Mouse (Mus musculus): Measurements from ENCODE around the gene Avil. TPM values are rescaled to one million over a fixed set of nuclear protein-coding genes. Genes with fewer than 3 reads are reported as not detected.

The Avil gene
- polyA plus RNA-seq (2015; fragmentation: Nextera tagmentation; extraction: Ambion mirVana), result 0.17 and 0.22 TPM in 2 replicates

GRCm38 (mm10) chr10:127000529-127000928 lies at the start of gene Avil:
Gene Avil, plus strand, starts transcription at chr10:127000709.
- Histone ChIP-seq H3K27ac (ENCODE audit: low read length) (no peak within 1 kb of the TSS), H3K9ac (replicated peaks; ENCODE audit: low read length) (no peak within 1 kb of the TSS), H3K4me1 (ENCODE audit: insufficient read depth, low read length) (no peaks in the 10 kb centered on the region), H3K9me3 (ENCODE audit: low read length) (no peaks in the 10 kb centered on the region), H3K4me3 (ENCODE audit: low read length) (no peak within 1 kb of the TSS), H3K4me2 (replicated peaks; ENCODE audit: low read depth, low read length) (no peak within 1 kb of the TSS), H3K36me3 (ENCODE audit: insufficient read depth, low read length) (peaks cover 38% of the 10 kb centered on the region), H3K27me3 (ENCODE audit: insufficient read depth, low read length) (no peaks in the 10 kb centered on the region)
- WGBS, result 89% methylated on average over 5 of the region's 5 CpGs
- no peak for ATAC-seq (ENCODE audit: low FRiP score, low TSS enrichment)

GRCm38 (mm10) chr10:126952375-126952774 lies 48.1 kb upstream of the Avil start:
- no peak for ATAC-seq (ENCODE audit: low FRiP score, low TSS enrichment)
- H3K36me3 ChIP-seq (ENCODE audit: insufficient read depth, low read length), result no peaks in the 10 kb centered on the region
- H3K4me3 ChIP-seq (ENCODE audit: low read length), result no peak overlapping the region
- 72% methylated on average over 1 of the region's 1 CpGs for WGBS
- H3K27ac ChIP-seq (ENCODE audit: low read length), result no peak overlapping the region
- no peaks in the 10 kb centered on the region for H3K9me3 ChIP-seq (ENCODE audit: low read length)
- no peak overlapping the region for H3K4me2 ChIP-seq (replicated peaks; ENCODE audit: low read depth, low read length)
- peaks cover 12% of the 10 kb centered on the region for H3K4me1 ChIP-seq (ENCODE audit: insufficient read depth, low read length)
- no peak overlapping the region for H3K9ac ChIP-seq (replicated peaks; ENCODE audit: low read length)
- H3K27me3 ChIP-seq (ENCODE audit: insufficient read depth, low read length), result no peaks in the 10 kb centered on the region

- Histone ChIP-seq H3K9me3 (ENCODE audit: low read length) (no peaks in the 10 kb centered on the region), H3K4me2 (replicated peaks; ENCODE audit: low read depth, low read length) (no peak overlapping the region), H3K4me3 (ENCODE audit: low read length) (no peak overlapping the region), H3K27me3 (ENCODE audit: insufficient read depth, low read length) (no peaks in the 10 kb centered on the region), H3K36me3 (ENCODE audit: insufficient read depth, low read length) (no peaks in the 10 kb centered on the region), H3K9ac (replicated peaks; ENCODE audit: low read length) (no peak overlapping the region), H3K4me1 (ENCODE audit: insufficient read depth, low read length) (peaks cover 18% of the 10 kb centered on the region), H3K27ac (ENCODE audit: low read length) (peak overlapping the region; percentile 65)
- ATAC-seq (ENCODE audit: low FRiP score, low TSS enrichment), result no peak
- WGBS, result 80% methylated on average over 3 of the region's 3 CpGs
Measured at GRCm38 (mm10) chr10:126953029-126953471, 47.5 kb upstream of the Avil start.

- WGBS, result 25% methylated on average over 15 of the region's 15 CpGs
- Histone ChIP-seq H3K4me3 (ENCODE audit: low read length) (no peak overlapping the region), H3K4me2 (replicated peaks; ENCODE audit: low read depth, low read length) (0 out of 2 replicates have a peak overlapping the region, but pooled peaks have one; percentile 8), H3K4me1 (ENCODE audit: insufficient read depth, low read length) (peaks cover 15% of the 10 kb centered on the region), H3K9me3 (ENCODE audit: low read length) (no peaks in the 10 kb centered on the region), H3K27me3 (ENCODE audit: insufficient read depth, low read length) (no peaks in the 10 kb centered on the region), H3K27ac (ENCODE audit: low read length) (peak overlapping the region; percentile 5; the same call in 1 of the 2 replicates), H3K36me3 (ENCODE audit: insufficient read depth, low read length) (no peaks in the 10 kb centered on the region), H3K9ac (replicated peaks; ENCODE audit: low read length) (peak overlapping the region; percentile 2)
- no peak for ATAC-seq (ENCODE audit: low FRiP score, low TSS enrichment)
Measured at GRCm38 (mm10) chr10:126956692-126957358, 43.7 kb upstream of the Avil start.

- no peaks in the 10 kb centered on the region for H3K9me3 ChIP-seq (ENCODE audit: low read length)
- H3K4me1 ChIP-seq (ENCODE audit: insufficient read depth, low read length), result peaks cover 23% of the 10 kb centered on the region
- no peaks in the 10 kb centered on the region for H3K27me3 ChIP-seq (ENCODE audit: insufficient read depth, low read length)
- peak overlapping the region; percentile 22 for H3K9ac ChIP-seq (replicated peaks; ENCODE audit: low read length)
- peak overlapping the region; percentile 5; the same call in 1 of the 2 replicates for H3K27ac ChIP-seq (ENCODE audit: low read length)
- H3K4me3 ChIP-seq (ENCODE audit: low read length), result no peak overlapping the region
- ATAC-seq (ENCODE audit: low FRiP score, low TSS enrichment), result peak; percentile 57
- 6% methylated on average over 25 of the region's 25 CpGs for WGBS
- H3K36me3 ChIP-seq (ENCODE audit: insufficient read depth, low read length), result no peaks in the 10 kb centered on the region
- peak overlapping the region; percentile 42 for H3K4me2 ChIP-seq (replicated peaks; ENCODE audit: low read depth, low read length)
Measured at GRCm38 (mm10) chr10:126957359-126958107, 43.0 kb upstream of the Avil start.

GRCm38 (mm10) chr10:126960496-126960895 lies 40.0 kb upstream of the Avil start:
- Histone ChIP-seq H3K9me3 (ENCODE audit: low read length) (no peaks in the 10 kb centered on the region), H3K36me3 (ENCODE audit: insufficient read depth, low read length) (no peaks in the 10 kb centered on the region), H3K4me3 (ENCODE audit: low read length) (no peak overlapping the region), H3K9ac (replicated peaks; ENCODE audit: low read length) (no peak overlapping the region), H3K27me3 (ENCODE audit: insufficient read depth, low read length) (no peaks in the 10 kb centered on the region), H3K4me1 (ENCODE audit: insufficient read depth, low read length) (peaks cover 35% of the 10 kb centered on the region), H3K27ac (ENCODE audit: low read length) (no peak overlapping the region), H3K4me2 (replicated peaks; ENCODE audit: low read depth, low read length) (no peak overlapping the region)
- no peak for ATAC-seq (ENCODE audit: low FRiP score, low TSS enrichment)
- 79% methylated on average over 8 of the region's 8 CpGs for WGBS

GRCm38 (mm10) chr10:126961757-126962156 lies 38.8 kb upstream of the Avil start:
- H3K27ac ChIP-seq (ENCODE audit: low read length), result peak overlapping the region; percentile 91
- 0 out of 2 replicates have a peak, but pooled peaks have one; percentile 22 for ATAC-seq (ENCODE audit: low FRiP score, low TSS enrichment)

GRCm38 (mm10) chr10:126962271-126962965 lies 38.1 kb upstream of the Avil start:
- no peak overlapping the region for H3K4me3 ChIP-seq (ENCODE audit: low read length)
- H3K4me1 ChIP-seq (ENCODE audit: insufficient read depth, low read length), result peaks cover 31% of the 10 kb centered on the region
- H3K27me3 ChIP-seq (ENCODE audit: insufficient read depth, low read length), result no peaks in the 10 kb centered on the region
- peak overlapping the region; percentile 91 for H3K27ac ChIP-seq (ENCODE audit: low read length)
- 21% methylated on average over 15 of the region's 15 CpGs for WGBS
- no peak overlapping the region; the same call in 1 of the 2 replicates for H3K9ac ChIP-seq (replicated peaks; ENCODE audit: low read length)
- H3K9me3 ChIP-seq (ENCODE audit: low read length), result no peaks in the 10 kb centered on the region
- peak overlapping the region; percentile 21; the same call in 1 of the 2 replicates for H3K4me2 ChIP-seq (replicated peaks; ENCODE audit: low read depth, low read length)
- peak; percentile 90 for ATAC-seq (ENCODE audit: low FRiP score, low TSS enrichment)
- H3K36me3 ChIP-seq (ENCODE audit: insufficient read depth, low read length), result no peaks in the 10 kb centered on the region

More at GRCm38 (mm10) chr10:126961757-126962156, 38.8 kb upstream of the Avil start:
- Histone ChIP-seq H3K27me3 (ENCODE audit: insufficient read depth, low read length) (no peaks in the 10 kb centered on the region), H3K4me2 (replicated peaks; ENCODE audit: low read depth, low read length) (no peak overlapping the region; the same call in 1 of the 2 replicates), H3K9ac (replicated peaks; ENCODE audit: low read length) (no peak overlapping the region), H3K4me1 (ENCODE audit: insufficient read depth, low read length) (peaks cover 35% of the 10 kb centered on the region), H3K9me3 (ENCODE audit: low read length) (no peaks in the 10 kb centered on the region), H3K36me3 (ENCODE audit: insufficient read depth, low read length) (no peaks in the 10 kb centered on the region), H3K4me3 (ENCODE audit: low read length) (no peak overlapping the region)
- 51% methylated on average over 10 of the region's 10 CpGs for WGBS

- no peak for ATAC-seq (ENCODE audit: low FRiP score, low TSS enrichment)
- H3K36me3 ChIP-seq (ENCODE audit: insufficient read depth, low read length), result no peaks in the 10 kb centered on the region
- 10% methylated on average over 6 of the region's 6 CpGs for WGBS
- H3K9me3 ChIP-seq (ENCODE audit: low read length), result no peaks in the 10 kb centered on the region
- H3K4me3 ChIP-seq (ENCODE audit: low read length), result no peak overlapping the region
- no peak overlapping the region for H3K9ac ChIP-seq (replicated peaks; ENCODE audit: low read length)
- peak overlapping the region; percentile 19 for H3K4me2 ChIP-seq (replicated peaks; ENCODE audit: low read depth, low read length)
- H3K27me3 ChIP-seq (ENCODE audit: insufficient read depth, low read length), result no peaks in the 10 kb centered on the region
- H3K4me1 ChIP-seq (ENCODE audit: insufficient read depth, low read length), result peaks cover 26% of the 10 kb centered on the region
- H3K27ac ChIP-seq (ENCODE audit: low read length), result peak overlapping the region; percentile 91
Measured at GRCm38 (mm10) chr10:126962966-126963330, 37.6 kb upstream of the Avil start.
